Mouse (Mus musculus) G1E (cell line): ENCODE measurements at regions not wholly inside any gene's neighbourhood (a gene's known extent, or its start where the extent isn't known, plus 50 kb on each side); places are given as distances from the start of the nearest gene placed in this dataset.

Source experiments
- CTCF ChIP-seq: IDR thresholded peaks from 2 replicates; pipeline ENCODE4 v1.5.1; 2012; ENCODE audit warnings: low read depth, low read length, inconsistent platforms, mixed read lengths
- GATA1 ChIP-seq: IDR thresholded peaks from 2 replicates; pipeline ENCODE4 v1.6.1; 2012; ENCODE audit warnings: borderline replicate concordance, low read length, inconsistent platforms, mixed read lengths
- TAL1 ChIP-seq: conservative IDR thresholded peaks from 2 replicates; pipeline ENCODE4 v1.6.1; 2012; ENCODE audit warnings: low read depth, low read length, inconsistent platforms, mixed read lengths

GRCm38 (mm10) chr4:131491960-131492359 lies 346.1 kb downstream of the Ptpru start:
- no peak for TF ChIP-seq CTCF
- no peak for TF ChIP-seq TAL1
- no peak for TF ChIP-seq GATA1
